Mouse (Mus musculus) megakaryocyte, embryonic 14.5 days (primary cell): ENCODE measurements around the gene Polr3f.

ENCODE experiments used
- FLI1 ChIP-seq: IDR thresholded peaks from 2 replicates; pipeline ENCODE4 v1.6.1; 2012; ENCODE audit warnings: low read length, inconsistent platforms, mixed read lengths
- GATA1 ChIP-seq: IDR thresholded peaks from 3 replicates; pipeline ENCODE4 v1.6.1; 2012; ENCODE audit warnings: mixed read lengths, low read length, inconsistent platforms, borderline replicate concordance

- TF ChIP-seq GATA1, result no peak
- TF ChIP-seq FLI1, result no peak
Observed at GRCm38 (mm10) chr2:144550529-144550928, 23.0 kb downstream of the Polr3f start, which contains the start of gene Rbbp9.
